Mouse (Mus musculus) Patski (cell line): ENCODE measurements around the gene Golim4. TPM values are rescaled to one million over a fixed set of nuclear protein-coding genes. Genes with fewer than 3 reads are reported as not detected.
A peak's percentile ranks its signal among the peaks of the same experiment; 100 is the strongest.

ENCODE experiments used
- ATAC-seq: fragments of 100-300 bp; one replicate; pipeline ENCODE4 v1.8.0; 2021
- CTCF ChIA-PET: fragments of 350-600 bp; sonication (Branson Sonifier 250); formaldehyde crosslinking; loops from one replicate; lab custom pipeline; 2022; ENCODE audit warnings: inconsistent platforms; lab: Charles Lee
- POLR2A ChIA-PET: fragments of 350-600 bp; sonication (Branson Sonifier 250); formaldehyde crosslinking; loops from one replicate; lab custom pipeline; 2022; ENCODE audit warnings: antibody characterized with exemption, inconsistent platforms; lab: Charles Lee
- DNase-seq: peaks from one replicate; pipeline ENCODE4 v3.0.0-alpha.2; 2011; ENCODE audit warnings: low read depth, low spot score
- H3K27me3 ChIP-seq: fragments of 371-371 bp; one replicate; pipeline ENCODE4 v1.5.1; 2021
- CTCF ChIP-seq: fragments of 100-300 bp; IDR thresholded peaks from one replicate; pipeline ENCODE4 v1.5.1; 2021
- in situ Hi-C: fragments of 300-500 bp; cut with MboI; formaldehyde crosslinking; loops from 3 replicates; pipeline ENCODE4 v1.11.1; 2018; ENCODE audit warnings: low pct_unique_long_range_greater_than_20kb, mixed read lengths
- polyA plus RNA-seq: library from polyadenylated mRNA; unstranded; gene quantifications from one replicate; pipeline ENCODE4 v1.2.3, GENCODE M21; 2021

Golim4 gene
- polyA plus RNA-seq, 1 experiment from 2014 or later, result 59.2 TPM

DNA sequence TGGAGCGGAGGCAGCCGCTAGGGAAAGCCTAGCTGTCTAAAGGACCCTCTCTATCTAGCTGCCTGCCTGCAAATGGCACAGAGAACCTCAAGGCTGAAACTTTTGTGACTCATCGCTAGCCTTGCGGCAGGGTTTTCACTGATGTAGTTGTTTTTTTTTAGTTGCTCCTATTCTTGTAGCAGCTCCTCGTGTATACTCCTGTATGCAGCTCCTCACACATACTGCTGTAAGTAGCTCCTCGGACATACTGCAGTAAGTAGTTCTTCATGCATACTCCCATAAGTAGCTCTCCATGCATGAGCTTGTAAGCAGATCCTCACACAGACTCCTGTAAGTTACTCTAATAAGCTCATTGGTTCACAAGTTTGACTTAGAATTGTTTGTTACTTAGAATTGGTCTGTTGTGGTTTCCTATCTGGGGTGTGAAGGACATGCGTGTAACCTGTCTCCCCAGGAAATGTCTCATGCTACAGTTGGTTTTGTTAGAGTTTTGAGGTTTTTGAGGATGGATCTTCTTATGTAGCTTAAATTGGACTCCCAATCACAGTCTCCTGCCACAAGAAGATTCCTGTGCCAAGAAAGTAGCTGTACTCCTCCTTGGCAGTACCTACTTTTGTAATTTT, 26.7 kb downstream of the Golim4 start:
- CTCF ChIA-PET, result interaction anchor here (1.6 to 4.0 kb wide), 5 partner anchors 9 to 20 kb away, joined by 6 to 18 read pairs (median 9); no protein-coding TSS in a partner anchor
- POLR2A ChIA-PET, result interaction anchor here (0.5 kb wide), 1 partner anchor 510 kb away, joined by 3 read pairs; no protein-coding TSS in a partner anchor
- ATAC-seq (peak; percentile 25), DNase-seq (no peak)
- no peak for TF ChIP-seq CTCF
- in situ Hi-C loops, result no loop called here
- H3K27me3 ChIP-seq, result no peaks in the 10 kb centered on the region

DNA sequence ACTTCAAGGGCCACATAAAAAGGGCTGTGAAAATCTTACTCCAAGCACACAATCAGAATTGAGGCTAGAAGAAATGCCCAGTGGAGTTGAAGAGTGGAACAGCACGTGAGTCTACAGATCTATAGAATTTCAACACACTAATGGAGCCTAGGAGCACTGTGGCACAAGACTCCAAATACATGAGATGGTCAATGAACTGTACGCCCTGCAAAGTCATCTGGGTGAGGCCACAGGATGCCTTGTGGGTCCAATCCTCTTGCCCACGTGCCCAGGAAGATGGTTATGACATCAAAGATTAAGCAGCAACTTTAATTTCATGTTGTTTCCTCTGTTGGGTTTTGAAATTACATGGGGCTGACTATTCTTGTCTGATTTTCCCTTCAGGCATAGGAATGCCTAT, 30.4 kb downstream of the Golim4 start:
- H3K27me3 ChIP-seq, result no peaks in the 10 kb centered on the region
- in situ Hi-C loops, result no loop called here
- no peak for TF ChIP-seq CTCF
- DNase-seq (no peak), ATAC-seq (no peak)
- ChIA-PET CTCF (interaction anchor here (1.1 to 2.5 kb wide), 2 partner anchors 16 to 26 kb away, joined by 3 to 9 read pairs; no protein-coding TSS in a partner anchor), POLR2A (no interaction called here)

- TF ChIP-seq CTCF, result no peak
- no peak for ATAC-seq
- in situ Hi-C loops, result no loop called here
- no peaks in the 10 kb centered on the region for H3K27me3 ChIP-seq
- ChIA-PET POLR2A (no interaction called here), CTCF (interaction anchor here (1.1 to 2.6 kb wide), 7 partner anchors 11 to 29 kb away, joined by 3 to 9 read pairs (median 4); no protein-coding TSS in a partner anchor)
- no peak for DNase-seq
Observed at GRCm38 (mm10) chr3:75925123-75925522, 31.6 kb downstream of the Golim4 start.

DNA sequence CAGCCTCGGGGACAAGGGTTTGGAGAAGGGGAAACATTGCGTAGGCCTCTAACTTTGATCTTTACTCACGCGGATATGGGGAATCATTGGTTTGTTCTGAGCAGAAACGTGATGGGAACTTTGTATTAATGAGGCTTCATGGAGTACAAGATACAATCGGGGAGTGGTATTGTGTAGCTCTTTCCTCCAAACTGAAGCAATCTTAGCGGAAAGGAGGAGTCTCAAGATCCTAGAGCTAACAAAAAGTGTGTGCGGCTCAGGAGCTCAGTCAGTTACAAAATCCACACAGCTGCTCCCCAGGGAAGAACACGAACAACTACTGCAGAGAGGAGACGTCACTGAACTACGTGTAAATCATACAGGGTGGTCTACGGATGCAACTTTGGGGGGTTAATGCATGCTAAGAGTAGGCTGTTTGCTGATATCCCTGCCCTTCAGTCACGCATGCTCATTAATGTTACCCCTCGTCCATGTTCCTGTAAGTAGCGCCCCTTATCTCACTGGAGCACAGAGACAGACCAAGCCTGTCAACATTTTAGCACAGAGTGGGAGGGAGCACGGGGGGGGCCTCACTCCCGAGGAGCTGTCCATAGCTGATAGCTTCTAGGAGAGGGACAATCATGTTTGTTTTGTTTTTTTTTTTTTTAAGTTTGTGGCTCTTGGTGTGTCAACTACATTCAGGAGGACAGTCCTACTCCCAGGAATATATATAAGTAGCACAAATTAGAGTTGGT, 38.8 kb downstream of the Golim4 start:
- DNase-seq, result no peak
- in situ Hi-C loops, result no loop called here
- no peak for TF ChIP-seq CTCF
- ChIA-PET POLR2A (no interaction called here), CTCF (interaction anchor here (1.5 to 1.8 kb wide), 2 partner anchors 12 to 14 kb away, joined by 4 to 9 read pairs; no protein-coding TSS in a partner anchor)
- H3K27me3 ChIP-seq, result no peaks in the 10 kb centered on the region
- ATAC-seq, result no peak

GRCm38 (mm10) chr3:75912786-75913185, 44.0 kb downstream of the Golim4 start:
- CTCF ChIA-PET, result interaction anchor here (0.9 to 5.0 kb wide), 9 partner anchors 17 to 96 kb away, joined by 4 to 55 read pairs (median 5); partner anchors contain the start of gene Golim4
- POLR2A ChIA-PET, result no interaction called here
- H3K27me3 ChIP-seq, result no peaks in the 10 kb centered on the region
- ATAC-seq (no peak), DNase-seq (no peak)
- in situ Hi-C loops, result no loop called here
- TF ChIP-seq CTCF, result no peak

DNA sequence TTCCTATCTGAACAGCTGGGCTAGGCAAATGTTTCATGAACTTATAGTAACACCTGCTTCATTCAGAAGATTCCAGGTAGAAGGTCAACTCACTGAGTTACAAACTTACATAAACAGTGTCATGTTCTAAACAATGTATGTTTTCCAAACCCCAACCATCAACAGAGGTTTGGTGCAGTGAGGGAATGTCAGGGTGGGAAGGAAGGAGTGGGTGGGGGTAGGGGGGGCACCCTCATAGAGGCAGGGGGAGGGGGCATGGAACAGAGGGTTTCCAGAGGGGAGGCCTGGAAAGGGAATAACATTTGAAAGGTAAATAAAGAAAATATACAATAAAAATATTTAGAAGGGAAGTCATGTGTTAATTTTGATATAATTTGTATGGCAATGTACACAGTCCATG, 46.0 kb downstream of the Golim4 start:
- TF ChIP-seq CTCF, result no peak
- in situ Hi-C loops, result no loop called here
- no peaks in the 10 kb centered on the region for H3K27me3 ChIP-seq
- ATAC-seq, result no peak
- ChIA-PET POLR2A (interaction anchor here (0.7 to 1.3 kb wide), 2 partner anchors 46 to 90 kb away, joined by 3 read pairs; partner anchors contain the start of gene Golim4), CTCF (interaction anchor here (0.9 to 5.0 kb wide), 22 partner anchors 9 to 95 kb away, joined by 3 to 55 read pairs (median 8); partner anchors contain the start of gene Golim4)
- DNase-seq, result no peak

DNA sequence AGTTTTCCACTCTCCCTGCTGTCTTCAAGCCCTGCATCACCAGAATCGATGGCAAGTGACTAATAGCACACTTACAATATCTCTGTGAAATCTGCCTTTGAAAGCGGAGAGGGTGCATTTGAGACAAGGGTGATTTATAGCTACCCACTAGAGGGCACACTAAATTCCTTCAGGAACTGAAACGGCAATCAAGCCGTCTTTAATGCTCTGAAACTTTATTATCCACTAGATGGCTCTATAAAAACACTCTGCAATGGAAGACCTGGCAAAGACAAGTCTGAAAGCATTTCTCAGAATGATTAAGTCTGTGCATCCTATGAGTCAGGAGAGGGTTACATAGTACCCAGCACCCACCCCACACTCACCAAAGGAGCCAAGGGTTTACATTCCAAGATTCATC, 46.5 kb downstream of the Golim4 start:
- in situ Hi-C loops, result no loop called here
- ATAC-seq (peak; percentile 96), DNase-seq (peak; percentile 75)
- ChIA-PET CTCF (interaction anchor here (0.7 to 5.0 kb wide), 35 partner anchors 9 to 152 kb away, joined by 3 to 55 read pairs (median 5); partner anchors contain the start of gene Golim4), POLR2A (interaction anchor here (1.3 kb wide), 1 partner anchor 90 kb away, joined by 3 read pairs; no protein-coding TSS in a partner anchor)
- peak; percentile 89 for TF ChIP-seq CTCF
- H3K27me3 ChIP-seq, result no peaks in the 10 kb centered on the region

DNA sequence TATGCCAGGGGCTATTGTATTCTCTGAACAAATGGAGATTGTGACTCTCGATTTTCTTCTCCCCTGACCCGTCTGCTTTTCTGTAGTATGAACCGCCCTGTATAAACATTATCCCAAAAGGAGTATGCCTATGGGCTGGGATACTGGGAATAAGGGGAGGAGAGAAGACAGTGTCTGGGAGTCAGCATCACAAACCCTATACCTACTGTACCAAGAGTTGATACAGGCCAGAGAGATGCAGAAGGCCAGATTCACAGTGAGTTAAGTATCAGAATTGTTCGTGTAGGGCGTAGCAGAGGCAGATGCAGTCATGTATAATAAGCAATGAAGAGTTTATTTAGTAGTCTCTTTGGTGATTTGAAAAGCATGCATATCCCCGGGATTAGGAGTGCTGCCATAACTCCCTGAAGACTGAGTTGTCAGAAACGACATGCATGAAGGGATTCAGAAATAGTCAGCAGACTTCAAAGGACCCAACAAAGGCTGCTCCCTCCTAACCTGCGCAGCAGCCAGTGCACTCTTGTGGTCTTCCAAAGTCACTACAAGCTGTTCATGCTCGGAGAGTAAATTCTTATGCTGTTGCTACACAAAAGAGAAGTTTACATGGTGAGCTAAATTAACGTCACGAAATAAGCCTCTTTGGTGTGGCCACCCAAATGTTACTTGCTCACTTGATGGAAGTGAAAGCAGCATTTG, 54.7 kb downstream of the Golim4 start:
- POLR2A ChIA-PET, result no interaction called here
- CTCF ChIA-PET, result interaction anchor here (1.2 to 1.7 kb wide), 4 partner anchors 8 to 29 kb away, joined by 3 to 4 read pairs (median 3); no protein-coding TSS in a partner anchor
- DNase-seq (no peak), ATAC-seq (peak; percentile 54)
- in situ Hi-C loops, result no loop called here
- H3K27me3 ChIP-seq, result no peaks in the 10 kb centered on the region
- TF ChIP-seq CTCF, result peak; percentile 42

- ChIA-PET CTCF (interaction anchor here (1.3 to 1.7 kb wide), 5 partner anchors 9 to 57 kb away, joined by 3 to 4 read pairs (median 3); no protein-coding TSS in a partner anchor), POLR2A (no interaction called here)
- no peak for TF ChIP-seq CTCF
- no peaks in the 10 kb centered on the region for H3K27me3 ChIP-seq
- DNase-seq (no peak), ATAC-seq (no peak)
- in situ Hi-C loops, result no loop called here
Observed at GRCm38 (mm10) chr3:75895075-75895474, 61.7 kb downstream of the Golim4 start.

GRCm38 (mm10) chr3:75891581-75891980, 65.2 kb downstream of the Golim4 start:
- peak; percentile 60 for ATAC-seq
- POLR2A ChIA-PET, result no interaction called here
- in situ Hi-C loops, result no loop called here

More at GRCm38 (mm10) chr3:75891581-75891980, 65.2 kb downstream of the Golim4 start:
- CTCF ChIA-PET, result interaction anchor here (0.8 to 3.5 kb wide), 5 partner anchors 11 to 117 kb away, joined by 3 to 17 read pairs (median 3); no protein-coding TSS in a partner anchor
- TF ChIP-seq CTCF, result no peak
- H3K27me3 ChIP-seq, result no peaks in the 10 kb centered on the region
- no peak for DNase-seq
